Mouse (Mus musculus) hindlimb bud, embryonic 11.5 days (tissue): ENCODE measurements at regions not wholly inside any gene's neighbourhood (a gene's known extent, or its start where the extent isn't known, plus 50 kb on each side); places are given as distances from the start of the nearest gene placed in this dataset.

Experiments
- DNase-seq: peaks from one replicate; pipeline ENCODE4 v3.0.0-alpha.2; 2012; ENCODE audit warnings: low read depth, low spot score; ENCODE audit errors: extremely low spot score

DNA sequence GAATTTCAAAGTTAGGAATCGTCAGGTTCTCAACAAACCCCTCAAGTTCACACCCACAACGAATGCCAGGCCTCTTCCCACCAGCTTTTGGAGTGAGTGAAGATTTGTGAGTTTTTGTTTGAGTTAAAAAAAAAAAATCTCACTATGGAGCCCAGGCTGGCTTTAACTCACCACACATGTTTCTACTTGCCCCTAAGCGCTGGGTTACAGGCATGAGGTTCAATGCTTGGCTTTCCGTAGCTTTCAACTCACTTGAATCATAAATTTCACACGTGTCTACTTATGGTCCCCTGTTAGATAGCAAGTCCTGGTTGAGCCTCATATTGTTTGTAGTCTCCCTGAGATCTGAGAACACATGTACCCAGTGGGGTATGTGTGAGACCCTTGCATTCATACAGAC lies 122.8 kb upstream of the Efna5 start:
- no peak for DNase-seq

DNA sequence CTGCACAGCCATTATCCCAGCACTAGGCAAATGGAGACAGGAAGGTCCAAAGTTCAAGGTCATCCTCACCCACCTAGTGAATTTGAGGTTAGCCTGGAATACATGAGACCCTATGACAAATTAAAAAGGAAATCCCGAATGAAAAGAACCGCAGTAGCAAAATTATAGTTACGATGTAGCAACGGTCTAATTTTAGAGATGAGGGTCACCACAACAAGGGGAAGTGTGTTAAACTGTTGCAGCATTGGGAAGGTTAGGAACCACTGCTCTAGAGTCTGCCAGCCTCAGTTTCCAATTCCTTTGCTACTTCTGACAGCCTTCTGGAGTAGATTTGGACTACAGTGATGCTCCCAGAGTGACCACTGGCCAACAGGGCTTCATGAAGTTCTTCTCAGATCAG lies 121.6 kb upstream of the Efna5 start:
- no peak for DNase-seq

DNA sequence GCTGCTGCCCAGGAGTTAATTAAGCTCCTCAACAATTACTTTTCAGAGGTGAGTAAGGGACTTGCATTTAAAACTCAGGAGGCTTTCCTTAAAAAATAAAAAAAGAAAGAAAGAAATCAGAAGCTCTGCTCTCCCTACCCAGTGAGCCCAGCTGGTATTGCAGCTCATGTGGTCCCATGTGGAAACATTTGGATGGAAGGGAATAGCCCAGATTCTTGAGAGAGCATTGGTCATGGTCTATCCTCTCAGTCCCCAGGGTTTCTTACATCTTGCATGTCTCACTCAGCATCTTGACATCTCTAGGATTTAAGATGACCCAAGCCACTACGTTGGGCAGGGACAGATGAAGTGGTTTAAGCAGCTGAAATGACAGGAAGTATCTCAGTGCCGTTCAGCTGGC lies 120.8 kb upstream of the Efna5 start:
- DNase-seq = no peak

DNA sequence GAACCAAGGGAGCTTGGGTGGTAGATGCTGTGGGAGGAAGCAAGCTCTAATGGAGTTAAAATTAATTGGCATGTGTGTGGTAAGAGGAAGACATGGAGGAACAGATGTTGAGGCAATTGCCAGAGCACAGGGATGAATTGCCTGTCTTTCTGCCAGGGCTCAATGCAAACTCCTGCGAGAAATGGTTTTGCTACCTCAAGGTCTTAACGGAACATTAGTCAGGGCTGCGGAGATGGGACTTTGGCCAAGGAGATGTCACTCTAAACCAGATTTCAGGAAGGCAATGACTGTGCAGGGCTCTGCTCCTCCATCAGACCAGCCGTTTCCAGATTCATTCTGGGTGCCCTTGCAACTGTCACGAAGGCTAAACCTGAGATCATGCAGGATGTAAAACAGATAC lies 116.6 kb upstream of the Efna5 start:
- no peak for DNase-seq

DNA sequence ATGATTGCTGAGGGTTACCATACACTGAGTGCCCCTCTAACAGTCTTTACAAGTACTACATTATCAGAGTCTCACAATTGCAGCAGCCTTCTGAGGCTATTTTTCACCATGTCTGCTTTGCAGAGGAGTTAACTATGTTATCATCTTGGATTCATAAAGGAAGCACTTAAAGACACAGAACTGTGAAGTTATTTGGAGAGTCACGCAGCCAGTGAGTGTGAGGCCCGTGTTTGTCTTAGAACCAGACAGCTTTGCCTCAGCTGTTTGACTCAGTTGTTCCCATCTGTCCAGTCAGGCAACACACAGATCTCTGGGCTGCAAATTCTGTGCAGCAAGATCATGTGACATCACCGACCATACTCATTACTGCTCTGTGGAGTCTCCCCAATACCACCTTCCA lies 114.2 kb upstream of the Efna5 start:
- no peak for DNase-seq

DNA sequence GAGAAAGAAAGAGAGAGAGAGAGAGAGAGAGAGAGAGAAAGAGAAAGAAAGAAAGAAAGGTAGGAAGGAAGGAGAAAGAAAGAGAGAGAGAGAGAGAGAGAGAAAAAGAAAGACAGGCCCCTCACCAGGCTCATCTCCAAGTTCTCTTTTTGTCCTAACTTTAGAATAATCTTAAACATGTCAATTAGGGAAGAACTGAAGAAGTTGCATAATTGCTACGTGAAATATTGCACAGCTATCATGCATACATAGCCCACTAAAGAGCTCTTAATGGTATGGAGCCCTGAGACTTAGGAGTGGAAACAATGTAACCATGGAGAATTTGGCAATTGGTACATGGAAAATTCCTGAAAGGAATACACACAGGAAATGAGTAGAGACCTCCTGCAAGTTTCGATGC lies 111.9 kb upstream of the Efna5 start:
- no peak for DNase-seq

DNA sequence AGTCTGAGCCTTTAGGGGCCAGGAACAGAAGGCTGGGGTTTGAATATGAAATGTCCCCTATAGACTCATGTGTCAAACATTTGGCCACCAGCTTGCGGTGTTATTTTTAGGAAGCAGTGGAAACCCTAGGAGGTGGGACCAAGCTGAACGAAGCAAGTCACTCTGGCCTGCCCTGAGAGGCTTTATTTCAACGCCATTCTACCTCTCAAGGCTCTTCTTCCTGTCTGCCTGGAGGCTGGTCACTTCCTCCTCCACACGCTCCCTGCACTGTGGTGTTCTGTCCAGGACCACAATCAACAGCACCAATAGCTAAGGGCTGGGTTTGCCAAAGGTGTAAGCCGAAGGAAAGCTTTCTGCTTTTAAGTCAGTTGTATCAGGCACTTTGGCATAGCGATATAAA lies 105.2 kb upstream of the Efna5 start:
- no peak for DNase-seq

DNA sequence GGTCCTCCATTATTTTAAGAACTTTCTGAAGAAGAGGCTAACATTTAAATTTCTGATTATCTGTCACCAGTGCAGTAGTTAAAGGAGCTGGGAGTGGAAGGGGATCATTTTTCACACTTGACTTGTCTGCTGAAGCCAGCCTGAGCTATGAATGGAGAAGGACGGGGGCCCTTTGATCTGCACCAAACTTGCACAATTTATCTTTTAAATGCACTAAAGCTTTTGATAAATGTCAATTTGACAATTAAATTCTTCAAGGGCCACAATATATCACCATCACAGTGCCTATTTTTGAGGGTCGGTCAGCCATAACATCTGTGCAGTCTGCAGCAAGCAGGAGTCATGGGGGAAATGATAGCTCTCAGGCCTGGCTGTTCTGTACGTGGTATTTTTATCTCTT lies 99.2 kb upstream of the Efna5 start:
- DNase-seq = no peak

DNA sequence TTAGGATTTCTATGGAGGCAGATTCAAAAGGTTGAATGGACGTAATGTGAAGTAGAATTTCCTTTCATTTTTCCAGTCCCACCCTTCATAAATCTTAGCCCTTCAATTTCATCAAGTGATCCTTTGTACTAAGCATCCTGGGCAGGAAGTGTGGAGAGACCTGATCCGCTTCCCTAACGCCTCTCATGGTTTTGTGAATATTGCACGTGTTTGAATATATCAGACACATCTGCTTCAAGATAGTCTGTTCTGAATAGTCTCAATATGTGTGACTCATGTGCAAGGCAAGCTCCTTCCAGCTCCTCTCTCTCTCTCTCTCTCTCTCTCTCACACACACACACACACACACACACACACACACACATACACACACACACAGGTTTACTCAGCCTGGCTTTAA lies 96.4 kb upstream of the Efna5 start:
- no peak for DNase-seq

DNA sequence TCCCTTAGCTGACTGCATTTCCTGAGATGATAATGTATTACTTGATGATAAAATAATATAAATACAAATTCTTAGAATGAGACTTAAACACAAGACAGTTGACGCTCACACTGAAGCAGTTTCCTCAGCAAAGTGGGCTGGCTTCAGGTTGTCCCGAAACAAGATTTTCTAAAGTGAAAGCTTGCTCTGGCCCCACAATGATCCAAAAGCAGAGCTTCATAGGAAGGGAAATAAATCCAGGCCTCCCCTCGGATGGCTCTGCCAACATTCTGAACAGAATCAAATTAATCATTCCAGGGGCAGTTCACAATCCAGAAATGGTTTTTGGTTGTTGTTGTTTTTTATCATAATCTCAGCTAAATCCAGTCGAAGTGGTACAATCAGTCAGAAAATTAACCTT lies 96.0 kb upstream of the Efna5 start:
- DNase-seq = no peak

DNA sequence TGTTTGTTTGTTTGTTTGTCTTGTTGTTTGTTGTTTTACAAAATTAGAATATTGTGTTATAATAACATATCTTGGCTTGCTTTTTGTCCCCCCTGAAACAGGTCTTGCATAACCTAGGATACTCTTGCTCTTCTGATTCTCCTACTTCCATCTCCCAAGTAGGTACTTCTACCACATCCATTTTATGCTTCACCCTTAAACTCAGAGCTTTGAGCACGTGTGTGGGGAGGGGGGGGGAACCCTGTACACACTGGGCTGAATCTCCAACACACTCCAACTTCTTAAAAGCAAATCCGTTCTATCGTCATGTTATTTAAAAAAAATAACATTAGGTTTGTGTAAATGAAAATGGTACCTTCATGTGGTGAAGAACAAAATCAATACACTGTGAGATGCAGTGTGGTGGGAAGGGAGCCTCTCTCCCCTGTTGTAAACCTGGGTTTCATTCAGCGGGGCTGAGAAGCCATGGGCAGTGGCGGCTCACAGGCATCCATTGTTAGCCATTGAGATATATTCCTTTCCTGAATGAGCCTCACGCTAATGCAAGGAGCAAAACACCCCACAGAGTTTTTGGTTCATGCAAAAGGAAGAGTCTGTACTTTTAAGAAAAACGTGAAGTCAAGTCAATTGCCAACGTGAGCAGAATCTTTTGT lies 93.6 kb upstream of the Efna5 start:
- no peak for DNase-seq

DNA sequence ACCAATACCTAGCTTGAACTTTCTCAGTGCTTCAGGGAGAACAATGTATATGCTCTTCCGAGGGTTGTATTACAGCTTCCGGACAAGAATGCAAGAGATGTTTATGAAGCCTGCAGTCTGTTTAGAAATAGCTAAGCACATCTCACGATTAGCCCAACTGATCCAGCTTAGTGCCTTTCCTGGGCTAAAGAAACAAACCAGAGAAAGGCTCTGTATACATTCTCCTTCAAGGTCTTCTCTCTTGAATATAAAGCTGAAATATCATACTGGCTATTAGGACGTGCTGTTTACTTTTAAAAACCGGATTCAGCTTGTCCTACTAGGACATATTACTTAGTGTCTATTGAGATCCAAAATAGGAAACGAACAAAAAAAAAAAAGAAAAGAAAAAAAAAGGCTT lies 87.9 kb upstream of the Efna5 start:
- DNase-seq = no peak

DNA sequence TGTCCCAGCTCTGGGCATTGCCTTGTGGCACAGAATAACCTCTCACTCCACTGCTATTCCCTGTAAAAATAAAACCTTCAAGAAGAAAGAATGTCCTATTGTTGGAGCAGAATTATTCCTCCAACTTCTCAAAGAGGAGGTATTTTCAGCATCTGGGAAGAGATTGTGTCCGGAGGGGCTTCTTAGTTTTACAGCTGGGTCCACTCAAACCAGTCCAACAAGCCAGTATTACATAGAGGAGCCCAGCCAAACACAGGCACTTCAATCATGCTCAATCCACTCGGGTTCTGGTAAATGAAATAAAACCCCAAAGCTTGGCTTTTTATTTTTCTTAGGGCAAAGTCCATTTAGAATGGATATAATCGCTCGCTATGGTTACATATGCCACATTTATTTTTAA lies 82.7 kb upstream of the Efna5 start:
- no peak for DNase-seq

DNA sequence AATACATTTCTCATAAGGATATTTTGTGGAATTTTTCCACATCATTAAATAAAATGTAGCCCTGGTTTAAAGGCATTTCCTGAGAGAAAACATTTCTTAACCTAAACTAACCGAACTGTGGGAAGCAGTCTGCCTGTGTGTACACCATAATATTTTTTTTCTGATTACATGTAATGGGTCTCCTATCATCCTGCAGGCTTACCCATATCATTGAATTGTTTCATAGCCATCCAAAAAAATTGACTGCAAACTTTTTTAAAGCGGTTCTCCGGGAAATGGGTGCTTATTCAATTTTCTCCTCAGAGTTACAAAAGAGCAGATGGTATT lies 81.1 kb upstream of the Efna5 start:
- no peak for DNase-seq

DNA sequence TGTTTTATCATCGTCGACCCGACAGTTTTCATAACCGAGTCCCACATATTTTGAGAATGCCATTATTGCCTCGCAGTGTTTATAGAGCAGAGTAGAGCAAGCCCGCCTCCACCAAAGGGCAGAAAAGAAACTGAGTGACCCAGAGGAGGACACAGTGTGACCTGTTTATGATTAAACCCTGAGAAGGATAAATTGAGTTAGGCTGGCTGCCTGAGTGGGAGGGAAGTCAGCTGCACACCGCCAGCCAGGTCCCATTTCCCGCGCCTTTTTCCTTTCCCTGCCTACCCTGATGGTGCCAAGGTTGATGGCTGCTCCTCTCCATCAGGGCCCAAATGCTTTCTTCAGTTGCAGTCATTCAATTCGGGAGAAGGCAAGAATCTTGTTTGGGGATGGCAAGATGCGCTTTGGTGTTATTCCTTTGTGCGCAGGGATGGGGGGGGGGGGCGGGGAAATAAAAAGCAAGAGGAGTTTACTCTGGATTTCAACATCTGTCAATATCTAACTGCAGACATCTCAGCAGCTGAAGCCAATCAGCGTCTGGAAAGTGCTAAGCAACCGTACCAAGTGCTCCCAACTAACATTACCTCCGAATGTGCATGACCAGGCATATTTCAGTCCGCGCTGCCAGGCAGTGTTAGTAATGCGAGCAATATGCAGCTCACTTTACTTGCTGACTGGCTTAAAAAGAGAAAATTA lies 80.6 kb upstream of the Efna5 start:
- DNase-seq = no peak

DNA sequence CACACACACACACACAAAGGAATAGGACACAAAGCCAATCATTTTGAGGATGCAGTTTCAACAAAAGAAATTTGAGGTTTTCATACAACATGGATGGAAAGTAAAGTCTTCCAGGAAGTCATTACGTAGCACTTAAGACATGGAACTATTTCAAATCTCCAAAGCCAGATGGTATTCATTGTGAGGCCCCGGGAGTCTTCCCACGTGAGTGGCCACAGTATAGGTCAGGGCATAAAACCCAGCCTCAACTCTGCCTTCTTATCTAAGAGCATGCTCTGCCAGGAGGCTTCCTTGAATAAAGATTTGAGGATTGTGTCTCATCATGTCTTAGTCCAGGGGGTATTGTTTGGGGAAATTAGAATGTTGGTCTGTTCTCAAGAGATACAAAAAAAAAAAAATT lies 78.0 kb upstream of the Efna5 start:
- peak; percentile 46 for DNase-seq

DNA sequence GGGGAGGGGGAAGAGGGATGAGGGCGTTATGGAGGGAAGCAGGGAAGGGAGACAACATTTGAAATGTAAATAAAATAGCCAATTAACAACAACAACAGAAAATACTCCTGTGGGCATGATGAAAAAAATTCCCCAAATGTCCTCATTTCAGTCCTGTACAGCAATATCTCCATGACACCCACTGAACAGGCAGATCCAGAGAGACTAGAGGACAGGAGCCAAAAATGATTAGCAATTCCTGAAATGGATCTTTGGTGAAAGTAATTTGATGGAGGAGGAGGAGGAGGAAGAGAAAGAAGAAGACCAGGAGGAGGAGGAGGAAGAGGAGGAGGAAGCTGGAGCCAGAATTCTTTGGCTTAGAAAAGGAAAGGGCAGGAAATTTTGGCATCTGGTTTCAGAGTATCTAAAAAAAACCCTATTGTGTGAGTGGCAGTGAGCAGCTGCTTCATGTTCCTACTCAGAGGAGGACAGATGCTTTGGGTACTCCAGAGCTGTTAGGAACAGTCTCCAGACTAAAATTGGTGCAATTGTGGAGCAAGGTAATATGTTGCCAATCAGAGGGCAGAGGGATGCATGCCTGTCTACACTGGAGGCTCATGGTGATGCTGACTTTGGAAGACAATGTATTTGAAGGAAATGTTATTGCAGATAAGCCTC lies 66.5 kb upstream of the Efna5 start:
- DNase-seq = no peak

DNA sequence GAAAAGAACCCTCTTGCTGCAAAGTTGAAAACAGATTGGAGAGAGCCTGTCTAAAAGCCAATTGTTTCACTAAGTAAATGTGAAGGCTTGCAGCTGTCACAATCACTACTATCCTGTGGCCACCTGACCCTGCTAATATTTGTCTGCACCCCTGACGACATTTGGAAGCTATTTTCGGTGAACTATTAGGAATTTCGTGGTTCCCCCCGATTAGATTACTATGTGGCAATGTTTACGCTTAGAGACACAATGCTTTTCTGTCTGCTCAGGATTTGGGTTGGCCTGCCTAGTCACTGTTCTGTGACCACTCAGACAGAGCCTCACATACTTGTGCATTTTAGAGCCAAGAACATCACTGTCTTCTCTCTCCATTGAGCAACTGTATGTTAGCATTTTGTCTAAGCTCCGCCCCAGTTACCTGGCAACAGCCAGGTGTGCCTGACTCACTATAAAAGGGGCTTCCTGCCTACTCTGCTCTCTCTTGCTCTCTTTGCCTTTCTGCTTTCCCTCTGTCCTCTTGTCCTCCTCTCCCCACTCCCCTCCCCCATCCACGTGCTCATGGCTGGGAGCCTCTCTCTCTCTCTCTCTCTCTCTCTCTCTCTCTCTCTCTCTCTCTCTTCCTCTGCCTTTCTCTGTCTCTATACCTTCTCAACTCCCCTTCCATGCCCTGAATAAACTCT lies 59.6 kb upstream of the Efna5 start:
- DNase-seq = no peak

DNA sequence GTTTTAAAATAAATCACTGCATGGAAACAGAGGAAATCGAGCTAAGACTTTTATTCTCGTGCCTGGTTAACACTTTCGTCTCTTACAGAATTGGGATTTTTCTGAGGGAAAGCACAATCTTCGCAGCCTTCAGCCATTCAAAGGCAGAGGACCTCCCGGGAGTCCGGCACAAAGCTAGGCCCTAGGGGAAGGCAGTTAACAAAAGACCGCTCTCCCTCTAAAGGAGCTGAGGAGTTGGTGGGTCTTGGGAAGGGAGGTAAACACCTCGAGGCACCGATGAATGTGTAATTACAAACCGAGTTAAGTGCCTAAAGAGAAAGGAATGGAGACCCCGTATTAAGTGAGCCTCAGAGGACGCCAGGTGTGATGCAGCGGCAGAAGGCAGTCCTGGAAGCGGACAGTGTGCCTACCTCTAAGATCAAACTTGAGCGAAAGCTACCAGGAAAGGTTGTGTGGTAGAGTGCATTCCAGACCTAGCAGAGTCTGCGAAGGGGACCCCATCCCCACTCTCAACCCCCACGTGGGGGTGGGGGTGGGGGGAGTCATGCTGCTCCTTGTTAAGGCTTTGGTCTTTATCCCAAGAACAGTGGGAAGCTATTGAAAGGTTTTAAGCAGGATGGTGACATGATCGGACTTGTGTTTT lies 58.9 kb upstream of the Efna5 start:
- DNase-seq = no peak

DNA sequence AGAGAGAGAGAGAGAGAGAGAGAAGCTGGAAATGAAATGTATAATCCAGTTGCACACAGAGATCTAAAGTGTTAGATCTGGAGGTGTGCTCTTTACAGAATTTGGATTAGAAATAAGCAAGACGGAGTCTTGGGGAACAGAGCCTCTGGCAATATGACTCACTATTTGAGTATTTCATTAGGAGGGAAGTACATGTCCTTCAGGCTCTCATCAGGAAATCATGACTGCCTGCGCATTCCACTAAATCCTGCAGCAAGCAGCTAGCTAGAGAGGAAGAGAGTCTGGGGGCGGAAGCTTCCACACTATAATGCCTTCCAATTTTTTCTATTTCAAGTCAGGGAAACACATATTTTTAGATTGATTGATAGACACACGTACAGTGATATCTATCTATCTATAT lies 58.1 kb upstream of the Efna5 start:
- DNase-seq = no peak
